Mouse (Mus musculus) lung, postnatal 0 days (tissue): ENCODE data around the gene Alpk3.

Experiments used
- CTCF ChIP-seq: IDR thresholded peaks from 2 replicates; pipeline ENCODE4 v1.5.1; 2016; ENCODE audit warnings: antibody characterized with exemption, mild to moderate bottlenecking
- EP300 ChIP-seq: IDR thresholded peaks from 2 replicates; pipeline ENCODE4 v1.6.1; 2016; ENCODE audit warnings: antibody characterized with exemption, mild to moderate bottlenecking, control low read depth

DNA sequence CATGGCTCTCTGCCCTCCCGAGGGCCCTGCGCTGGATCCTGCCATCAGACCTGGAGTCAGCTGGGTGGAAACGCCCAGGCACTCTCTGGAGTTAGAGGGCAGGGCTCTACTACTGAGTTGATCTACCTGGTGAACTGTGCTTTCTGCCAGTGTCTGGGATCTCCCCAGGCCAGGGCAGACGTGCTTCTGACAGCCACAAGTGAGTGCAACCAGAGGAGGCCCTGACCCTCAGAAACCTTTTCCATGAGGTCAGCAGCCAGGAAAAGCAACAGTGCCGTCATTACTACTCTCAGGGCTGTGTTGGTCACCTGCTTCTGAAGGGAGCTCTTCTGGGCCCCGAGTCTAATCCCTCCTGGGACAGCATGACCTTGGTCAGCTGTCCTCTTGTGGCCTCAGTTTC lies 19.6 kb downstream of the Alpk3 start:
- TF ChIP-seq EP300 (no peak), CTCF (no peak)
